Mouse (Mus musculus): ENCODE results near the gene Ska2. TPM values are rescaled to one million over a fixed set of nuclear protein-coding genes. Genes with fewer than 3 reads are reported as not detected.

Gene Ska2
- total RNA-seq, 2 experiments from 2014 or later, result 11.2 to 12.3 TPM

DNA sequence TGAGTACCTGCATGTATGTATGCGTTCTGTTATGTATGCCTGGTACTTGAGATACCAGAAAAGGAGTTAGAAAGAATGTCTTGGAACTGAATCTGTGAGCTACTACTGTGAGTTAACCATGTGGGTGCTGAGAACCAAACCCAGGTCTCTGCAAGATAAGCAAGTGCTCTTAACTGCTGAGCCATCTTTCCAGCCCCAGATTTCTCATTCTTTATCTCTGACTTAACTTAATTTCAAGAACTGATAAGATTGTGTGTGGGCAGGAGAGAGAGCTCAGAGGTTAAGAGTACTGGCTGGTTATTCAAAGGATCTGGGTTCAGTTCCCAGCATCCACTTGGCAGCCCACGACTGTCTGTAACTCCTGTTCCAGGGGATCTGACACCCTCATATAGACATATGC is 49.0 kb downstream of the Ska2 start:
- intact Hi-C loops (cut with DNase I), result no loop called here
- DNase-seq (ENCODE audit: low spot score in 2 of 2), result no peak

DNA sequence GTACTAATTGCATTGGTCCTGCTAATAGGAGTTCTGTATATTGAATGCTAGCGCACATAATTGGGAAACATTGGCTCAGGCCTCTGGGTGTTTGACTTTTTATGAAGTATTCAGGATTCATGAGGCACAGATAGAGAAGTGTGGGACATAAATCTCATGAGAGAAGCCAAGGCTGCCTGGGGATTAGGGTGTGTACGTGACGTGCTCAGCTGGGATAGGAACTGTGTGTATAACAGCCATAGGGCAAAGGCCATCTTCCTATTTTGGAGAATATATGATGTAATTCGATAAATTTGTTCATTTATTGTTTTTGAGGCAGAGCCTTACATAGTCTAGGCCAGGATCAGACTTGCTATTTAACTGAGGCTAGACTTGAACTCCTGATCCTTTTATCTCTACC is 53.7 kb downstream of the Ska2 start:
- intact Hi-C loops (cut with DNase I), result no loop called here
- DNase-seq (ENCODE audit: low spot score in 2 of 2), result no peak

DNA sequence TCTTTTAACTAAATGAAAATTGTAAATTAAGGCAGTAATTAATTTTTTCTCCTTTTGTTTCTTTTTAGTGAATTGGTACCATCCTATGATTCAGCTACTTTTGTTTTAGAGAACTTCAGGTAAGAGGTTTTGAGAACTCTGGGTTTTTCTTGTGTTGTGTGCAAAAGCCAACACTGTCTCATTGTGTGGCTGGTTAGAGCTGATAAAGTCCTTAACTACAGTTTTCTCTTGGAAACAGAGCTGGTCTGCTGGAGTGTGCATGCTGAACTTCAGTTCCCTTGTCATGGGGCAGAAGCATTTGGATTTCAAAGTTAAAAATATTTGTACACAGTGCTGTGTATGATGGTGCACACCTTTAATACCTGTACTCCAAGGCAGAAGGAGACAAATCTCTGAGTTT is 54.7 kb downstream of the Ska2 start:
- no peak for DNase-seq (ENCODE audit: low spot score in 2 of 2)

DNA sequence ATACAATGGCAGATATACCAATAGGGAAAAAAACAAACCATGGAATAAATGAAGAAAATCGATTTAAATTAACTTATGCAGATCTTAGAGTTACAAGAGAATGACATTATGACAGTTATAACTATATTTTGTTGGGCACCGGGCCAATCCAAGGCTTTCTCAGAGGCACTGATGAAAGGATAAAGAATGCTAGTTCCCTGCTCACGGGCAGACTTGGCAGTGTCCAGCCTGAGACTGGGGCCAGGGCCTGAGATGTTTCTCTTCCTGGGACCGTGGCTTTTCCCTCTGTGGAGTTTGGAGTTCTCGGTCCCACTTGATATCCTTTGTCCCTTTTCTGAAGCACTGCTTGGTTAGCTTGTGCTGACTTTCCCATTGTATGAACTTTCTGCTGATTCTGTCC is 64.6 kb downstream of the Ska2 start:
- intact Hi-C loops (cut with DNase I), result no loop called here
- no peak for DNase-seq (ENCODE audit: low spot score in 2 of 2)

More for the DNA sequence above, 54.7 kb downstream of the Ska2 start:
- intact Hi-C loops (cut with DNase I), result no loop called here

Small RNAs within 50 kb of the gene (microRNA-seq; reads per million reads assigned to microRNA genes)
- 122 to 781 reads per million in 2 experiments for gene Mir301

Other genes starting within 250 kb of the Ska2 start
- 10 to 100 TPM; 49.8 to 61.2 TPM for gene Ypel2, start 115.5 kb upstream of the Ska2 start, total RNA-seq (2021)
- gene Gdpd1, start 35.2 kb upstream of the Ska2 start, total RNA-seq (2021), result 10 to 100 TPM; 41.3 to 46.1 TPM
- gene Smg8, start 22.5 kb upstream of the Ska2 start, total RNA-seq (2021), result 10 to 100 TPM; 16.6 to 16.9 TPM
- under 1 TPM; 0.32 to 0.34 TPM for gene Prr11, start 526 bp upstream of the Ska2 start, total RNA-seq (2021)
- gene Trim37, start 17.8 kb downstream of the Ska2 start, total RNA-seq (2021), result 100 to 1,000 TPM; 233 to 239 TPM
- 100 to 1,000 TPM; 153 to 162 TPM for gene Ppm1e, start 249.8 kb downstream of the Ska2 start, total RNA-seq (2021)

All from left cerebral cortex, postnatal 25 days (tissue).